ENCODE assay signal across 16 mouse cellular contexts in genomic region chr12:36030660-36031363, GRCm38 (mm10). TPM values are rescaled to one million over a fixed set of nuclear protein-coding genes. Genes with fewer than 3 reads are reported as not detected.
DNase-seq lines count a peak whose midpoint lies in the region; ATAC-seq and TF ChIP-seq lines count a peak whose summit lies in the region.
"Had no signal": no experiment of that assay in that cellular context is flagged by ENCODE, and none has a peak within 500 bp of the region (broad histone marks: within the 10 kb centered on the region; RNA-seq: fewer than 3 reads in every experiment).

No protein-coding gene starts in this region.

- no peak overlapping the region for H3K27ac ChIP-seq in liver, embryonic 13.5 days
- H3K27ac ChIP-seq in liver, embryonic 11.5 days (ENCODE audit: low read depth, low read length), result no peak overlapping the region
- H3K27ac ChIP-seq: embryonic facial prominence, embryonic 12.5 days; hindbrain, embryonic 13.5 days; intestine, embryonic 15.5 days; kidney, postnatal 0 days had no signal

- no peaks in the 10 kb centered on the region for H3K27me3 ChIP-seq in liver, embryonic 13.5 days
- H3K27me3 ChIP-seq in liver, embryonic 11.5 days (replicated peaks; ENCODE audit: control insufficient read depth, insufficient read depth, low read length), result no peaks in the 10 kb centered on the region
- H3K27me3 ChIP-seq: embryonic facial prominence, embryonic 12.5 days; hindbrain, embryonic 13.5 days; intestine, embryonic 15.5 days had no signal

- no peak for TF ChIP-seq POLR2A in lung, adult 2 months (IDR thresholded peaks at IDR 0.05; ENCODE audit: borderline replicate concordance, extremely low read depth, low read depth, low read length)

- TF ChIP-seq CTCF in lung, adult 2 months (IDR thresholded peaks at IDR 0.05; ENCODE audit: insufficient read depth, low read length), result no peak

- 67% methylated on average over 12 of the region's 12 CpGs for WGBS in liver, embryonic 13.5 days (ENCODE audit: insufficient replicate concordance)
- WGBS in liver, embryonic 11.5 days, result 84% methylated on average over 12 of the region's 12 CpGs
- 48% methylated on average over 12 of the region's 12 CpGs for WGBS in lung, adult 2 months

- no peak overlapping the region for H3K4me2 ChIP-seq in liver, embryonic 13.5 days
- H3K4me2 ChIP-seq in liver, embryonic 11.5 days, result no peak overlapping the region
- H3K4me2 ChIP-seq: embryonic facial prominence, embryonic 12.5 days; hindbrain, embryonic 13.5 days; intestine, embryonic 15.5 days had no signal

- peaks cover 22% of the 10 kb centered on the region for H3K4me1 ChIP-seq in liver, embryonic 13.5 days (replicated peaks)
- H3K4me1 ChIP-seq in liver, embryonic 11.5 days (replicated peaks; ENCODE audit: control insufficient read depth, insufficient read depth, low read length), result peaks cover 3% of the 10 kb centered on the region; the same call in 1 of the 2 replicates
- H3K4me1 ChIP-seq in lung, adult 2 months (ENCODE audit: control insufficient read depth, insufficient read depth, low read length), result peaks cover 17% of the 10 kb centered on the region
- H3K4me1 ChIP-seq: embryonic facial prominence, embryonic 12.5 days; intestine, embryonic 15.5 days had no signal

- no peaks in the 10 kb centered on the region for H3K9me3 ChIP-seq in liver, embryonic 13.5 days (replicated peaks)
- no peaks in the 10 kb centered on the region for H3K9me3 ChIP-seq in liver, embryonic 11.5 days (ENCODE audit: control insufficient read depth, low read length)
- H3K9me3 ChIP-seq: embryonic facial prominence, embryonic 12.5 days; hindbrain, embryonic 13.5 days; intestine, embryonic 15.5 days had no signal

- H3K36me3 ChIP-seq in liver, embryonic 13.5 days, result no peaks in the 10 kb centered on the region
- no peaks in the 10 kb centered on the region; the same call in 1 of the 2 replicates for H3K36me3 ChIP-seq in liver, embryonic 11.5 days (ENCODE audit: control insufficient read depth, insufficient read depth, low read length)
- H3K36me3 ChIP-seq: embryonic facial prominence, embryonic 12.5 days; intestine, embryonic 15.5 days had no signal

- peak; percentile 71 for ATAC-seq in liver, embryonic 13.5 days (ENCODE audit: low read depth)
- ATAC-seq in liver, embryonic 11.5 days (replicated peaks; ENCODE audit: low FRiP score), result no peak; the same call in 1 of the 2 replicates
- ATAC-seq: CD4-positive, CD25-positive, alpha-beta regulatory T cell, adult 4 months; intestine, embryonic 15.5 days had no signal

- H3K9ac ChIP-seq in liver, embryonic 13.5 days, result no peak overlapping the region
- no peak overlapping the region for H3K9ac ChIP-seq in liver, embryonic 11.5 days (ENCODE audit: low read depth, low read length)
- H3K9ac ChIP-seq: embryonic facial prominence, embryonic 12.5 days; hindbrain, embryonic 13.5 days; intestine, embryonic 15.5 days had no signal

- H3K4me3 ChIP-seq in liver, embryonic 13.5 days (replicated peaks), result no peak overlapping the region
- H3K4me3 ChIP-seq in liver, embryonic 11.5 days (ENCODE audit: low read depth, low read length), result no peak overlapping the region
- no peak overlapping the region for H3K4me3 ChIP-seq in lung, adult 2 months (replicated peaks; ENCODE audit: extremely low read depth, low read depth, low read length)
- H3K4me3 ChIP-seq: embryonic facial prominence, embryonic 12.5 days; hindbrain, embryonic 13.5 days; intestine, embryonic 15.5 days had no signal

- DNase-seq in liver, embryonic 13.5 days, result no peak
- no peak for DNase-seq in liver, embryonic 11.5 days (ENCODE audit: low spot score)
- DNase-seq in c-Kit-positive CD71-positive TER-119-positive erythroid progenitor cells, embryonic 14.5 days (ENCODE audit: low spot score), result peak; percentile 33
- DNase-seq in lung, adult 2 months, result peak; percentile 43
- DNase-seq in lung, postnatal 4 days, result peak; percentile 31 to 56
- DNase-seq in cerebellum, postnatal 36 days, result no peak
- DNase-seq in thymus, postnatal 36 days, result no peak
- DNase-seq: adrenal gland, postnatal 25 days; gastrocnemius, postnatal 14 days; layer of hippocampus, adult 9-11 months; retina, postnatal 1 day had no signal

RNA-seq across cellular contexts. Expression of gene Tspan13, which starts 11.5 kb away (rescaled TPM):
- 21.8 and 25.8 TPM in 2 replicates for polyA plus RNA-seq in liver, embryonic 13.5 days (2015; fragmentation: Nextera tagmentation; extraction: Ambion mirVana)
- 43.7 and 45.5 TPM in 2 replicates for polyA plus RNA-seq in liver, embryonic 11.5 days (2014; fragmentation: Nextera tagmentation; extraction: Ambion mirVana)
- polyA plus RNA-seq in lung, adult 2 months (2012; rRNA removed), result 614 and 805 TPM in 2 replicates

RNA-seq across cellular contexts. Expression of gene Agr2, which starts 38.1 kb away (rescaled TPM):
- 0.43 and 1.3 TPM in 2 replicates for polyA plus RNA-seq in liver, embryonic 13.5 days (2015; fragmentation: Nextera tagmentation; extraction: Ambion mirVana)
- polyA plus RNA-seq in liver, embryonic 11.5 days (2014; fragmentation: Nextera tagmentation; extraction: Ambion mirVana), result 0.22 and 0.25 TPM in 2 replicates
- polyA plus RNA-seq in lung, adult 2 months (2012; rRNA removed), result 1.5 and 6.1 TPM in 2 replicates
- polyA plus RNA-seq: CD4-positive, CD25-positive, alpha-beta regulatory T cell, adult 4 months; hindbrain, embryonic 13.5 days had no signal

Comparison
In these comparisons a context has a peak if more than half of its experiments do, and no peak if none do; other contexts are left out.
1. DNase-seq: peak in c-Kit-positive CD71-positive TER-119-positive erythroid progenitor cells, embryonic 14.5 days (single experiment), lung, adult 2 months (single experiment) and lung, postnatal 4 days (2 of 2); none in liver, embryonic 13.5 days (single experiment), liver, embryonic 11.5 days (single experiment), cerebellum, postnatal 36 days (0 of 2) and thymus, postnatal 36 days (0 of 2).
2. RNA of gene Tspan13, which starts 11.5 kb away (polyA plus RNA-seq): 614 to 805 TPM in lung, adult 2 months; 43.7 to 45.5 TPM in liver, embryonic 11.5 days and 21.8 to 25.8 TPM in liver, embryonic 13.5 days; every median in the first group is over 10 times any median in the second.